Mouse (Mus musculus): ENCODE measurements around the gene Trpc5.

GRCm38 (mm10) chrX:144523239-144523638, 164.7 kb downstream of the Trpc5 start:
- no peak for TF ChIP-seq CTCF (IDR thresholded peaks at IDR 0.05; ENCODE audit: low read depth)
- TF ChIP-seq EP300 (IDR thresholded peaks at IDR 0.05; ENCODE audit: low read depth), result no peak
